Mouse (Mus musculus): ENCODE results near the gene Tas1r2. TPM values are rescaled to one million over a fixed set of nuclear protein-coding genes. Genes with fewer than 3 reads are reported as not detected.

The Tas1r2 gene
- total RNA-seq, 2 experiments from 2014 or later = not detected

DNA sequence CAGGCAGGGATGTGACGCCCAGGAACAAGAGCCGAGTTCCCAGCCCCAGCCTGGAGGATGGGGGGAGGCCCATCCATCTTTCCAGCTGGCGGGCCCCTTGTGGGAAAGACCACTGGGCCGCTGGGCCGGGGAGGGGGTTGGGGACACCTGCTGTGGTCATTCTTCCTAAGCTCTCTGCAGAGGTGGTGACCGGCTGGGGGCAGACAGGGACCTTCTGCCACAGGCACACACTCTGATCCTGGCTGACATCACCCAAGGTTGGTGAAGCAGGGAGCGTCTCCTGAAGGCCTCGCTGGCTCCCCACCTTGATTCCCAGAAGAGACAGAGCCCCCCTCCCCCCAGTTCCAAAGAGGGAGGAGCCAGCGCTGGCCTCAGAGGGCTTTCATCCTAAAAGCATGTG, 44.4 kb downstream of the Tas1r2 start:
- intact Hi-C loops (cut with DNase I) = no loop called here

DNA sequence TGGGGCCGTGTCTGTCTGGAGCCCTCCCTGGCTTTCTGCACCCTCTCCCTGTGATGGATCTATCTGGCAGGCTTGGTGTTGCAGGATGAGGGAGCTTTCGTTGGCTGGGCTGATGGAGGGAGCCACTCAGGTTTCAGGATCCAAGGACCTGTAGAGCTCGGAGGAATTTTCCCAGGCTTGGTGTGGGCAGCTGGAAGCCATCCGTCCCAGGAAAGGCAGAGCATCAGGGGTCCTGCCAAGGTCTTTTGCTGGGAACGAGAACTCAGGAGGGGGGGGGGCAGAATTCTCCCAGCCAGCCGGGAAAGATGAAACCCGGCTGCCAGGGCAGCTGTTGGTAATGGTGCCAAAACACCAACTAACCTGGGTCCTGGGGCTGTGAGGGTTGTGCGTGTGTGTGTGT, 45.3 kb downstream of the Tas1r2 start:
- no peak for TF ChIP-seq CTCF (IDR thresholded peaks at IDR 0.05)
- DNase-seq = peak; percentile 30
- Histone ChIP-seq H3K27ac (no peak overlapping the region), H3K4me3 (no peak overlapping the region)
- intact Hi-C loops (cut with DNase I) = no loop called here

More for the DNA sequence above, 44.4 kb downstream of the Tas1r2 start:
- DNase-seq = peak; percentile 43
- TF ChIP-seq CTCF (IDR thresholded peaks at IDR 0.05) = no peak
- Histone ChIP-seq H3K27ac (no peak overlapping the region), H3K4me3 (no peak overlapping the region)

DNA sequence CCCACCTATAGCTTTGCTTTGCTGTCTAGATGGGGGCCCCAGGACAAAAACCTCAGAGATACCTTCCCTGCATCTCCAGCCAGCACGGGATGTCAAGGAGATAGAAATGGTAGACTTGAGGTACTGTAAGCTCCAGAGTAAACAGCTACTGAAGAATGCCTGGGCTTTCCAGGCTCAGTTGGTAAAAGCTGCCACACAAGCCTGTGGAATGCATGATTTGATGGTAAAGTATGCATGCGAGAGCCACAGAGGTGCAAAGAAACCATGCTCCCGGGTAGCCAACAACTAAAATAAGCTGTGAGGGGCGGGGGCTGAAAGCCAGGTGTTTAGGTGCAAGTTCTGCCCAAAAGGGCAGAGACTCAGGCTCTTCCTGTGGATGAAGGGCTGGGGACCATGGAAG, 49.6 kb downstream of the Tas1r2 start:
- intact Hi-C loops (cut with DNase I) = no loop called here
- no peak overlapping the region for H3K27ac ChIP-seq

DNA sequence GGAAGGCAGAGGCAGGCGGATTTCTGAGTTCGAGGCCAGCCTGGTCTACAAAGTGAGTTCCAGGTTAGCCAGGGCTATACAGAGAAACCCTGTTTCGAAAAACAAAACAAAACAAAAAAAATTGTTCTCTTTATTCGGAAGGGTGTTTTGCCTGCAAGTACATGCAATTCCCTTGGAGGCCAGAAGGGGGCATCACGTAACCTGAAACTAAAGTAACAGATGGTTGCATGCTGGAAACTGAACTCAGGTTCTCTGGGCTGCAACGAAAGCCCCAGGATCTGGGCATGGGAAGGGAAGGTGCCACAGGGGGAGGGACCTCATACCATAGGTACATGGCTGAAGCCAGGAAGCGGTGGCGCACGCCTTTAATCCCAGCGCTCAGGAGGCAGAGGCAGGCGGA, 50.1 kb downstream of the Tas1r2 start:
- peak; percentile 39 for TF ChIP-seq CTCF (IDR thresholded peaks at IDR 0.05)
- Histone ChIP-seq H3K4me3 (no peak overlapping the region), H3K27ac (no peak overlapping the region)
- intact Hi-C loops (cut with DNase I) = no loop called here
- no peak for DNase-seq

More for the DNA sequence above, 49.6 kb downstream of the Tas1r2 start:
- no peak for DNase-seq
- no peak for TF ChIP-seq CTCF (IDR thresholded peaks at IDR 0.05)
- no peak overlapping the region for H3K4me3 ChIP-seq

DNA sequence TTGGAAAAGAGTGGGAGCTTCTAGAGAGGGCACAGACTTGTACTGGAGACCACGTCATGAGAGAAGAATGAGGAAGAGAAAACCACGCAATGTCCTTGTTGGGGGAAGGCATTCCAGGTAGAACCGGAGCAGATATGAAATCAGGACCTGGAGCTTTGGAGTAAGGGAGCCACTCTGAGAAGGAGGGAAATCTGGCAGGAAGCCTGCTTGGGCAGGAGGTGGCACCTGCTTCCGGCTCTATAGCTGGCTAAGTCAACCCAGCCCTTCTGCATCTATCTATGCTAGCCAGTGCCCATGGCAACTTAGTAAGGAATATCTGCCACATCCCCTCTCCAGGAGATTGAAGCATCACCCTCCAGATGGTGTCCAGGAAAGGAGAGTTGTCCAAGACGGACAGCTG, 52.6 kb downstream of the Tas1r2 start:
- no peak overlapping the region for H3K4me3 ChIP-seq
- no peak overlapping the region for H3K27ac ChIP-seq
- intact Hi-C loops (cut with DNase I) = no loop called here
- no peak for DNase-seq
- no peak for TF ChIP-seq CTCF (IDR thresholded peaks at IDR 0.05)

DNA sequence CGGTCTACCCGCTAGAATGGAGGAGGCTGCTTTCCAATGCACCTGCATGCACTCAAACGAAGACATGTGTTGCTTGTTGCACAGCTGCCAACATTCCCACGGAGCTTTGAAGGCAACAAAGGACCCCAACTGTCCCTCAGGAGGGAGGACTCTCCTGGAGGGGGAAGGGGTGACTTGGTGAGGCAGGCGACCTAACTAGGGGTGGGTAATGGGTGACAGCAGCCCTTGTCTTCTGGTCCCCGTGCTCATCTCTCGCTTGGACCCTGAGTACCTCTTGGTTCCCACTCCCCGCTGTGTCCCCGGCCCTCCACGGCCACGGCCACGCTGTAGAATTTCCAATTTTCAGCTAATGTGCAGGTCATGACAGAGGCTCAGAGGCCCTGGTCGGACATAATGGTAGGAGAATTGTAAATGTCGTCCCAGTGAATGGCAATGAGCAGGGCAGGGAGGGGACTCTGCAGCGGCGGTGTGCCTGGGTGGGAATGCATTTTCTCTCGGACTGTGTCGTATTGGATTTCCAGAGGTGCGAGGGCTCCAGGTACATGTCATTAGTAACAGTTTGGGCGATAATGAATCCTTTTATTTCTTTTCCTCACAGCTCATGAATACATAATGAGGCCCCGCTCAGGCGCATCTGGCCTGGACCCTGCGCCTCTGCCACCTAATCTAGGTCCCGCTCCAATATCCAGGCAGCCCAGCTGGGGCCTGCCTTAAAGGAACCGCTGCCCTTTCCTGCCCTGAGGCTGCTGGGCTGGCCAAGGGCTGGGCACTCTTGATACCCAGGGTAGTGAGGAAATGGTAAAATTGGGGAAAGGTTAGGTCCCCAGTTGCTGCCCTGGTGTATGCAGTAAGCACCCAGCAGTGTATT, 57.4 kb downstream of the Tas1r2 start:
- Histone ChIP-seq H3K4me3 (no peak overlapping the region), H3K27ac (no peak overlapping the region)
- intact Hi-C loops (cut with DNase I) = no loop called here
- no peak for DNase-seq
- no peak for TF ChIP-seq CTCF (IDR thresholded peaks at IDR 0.05)

DNA sequence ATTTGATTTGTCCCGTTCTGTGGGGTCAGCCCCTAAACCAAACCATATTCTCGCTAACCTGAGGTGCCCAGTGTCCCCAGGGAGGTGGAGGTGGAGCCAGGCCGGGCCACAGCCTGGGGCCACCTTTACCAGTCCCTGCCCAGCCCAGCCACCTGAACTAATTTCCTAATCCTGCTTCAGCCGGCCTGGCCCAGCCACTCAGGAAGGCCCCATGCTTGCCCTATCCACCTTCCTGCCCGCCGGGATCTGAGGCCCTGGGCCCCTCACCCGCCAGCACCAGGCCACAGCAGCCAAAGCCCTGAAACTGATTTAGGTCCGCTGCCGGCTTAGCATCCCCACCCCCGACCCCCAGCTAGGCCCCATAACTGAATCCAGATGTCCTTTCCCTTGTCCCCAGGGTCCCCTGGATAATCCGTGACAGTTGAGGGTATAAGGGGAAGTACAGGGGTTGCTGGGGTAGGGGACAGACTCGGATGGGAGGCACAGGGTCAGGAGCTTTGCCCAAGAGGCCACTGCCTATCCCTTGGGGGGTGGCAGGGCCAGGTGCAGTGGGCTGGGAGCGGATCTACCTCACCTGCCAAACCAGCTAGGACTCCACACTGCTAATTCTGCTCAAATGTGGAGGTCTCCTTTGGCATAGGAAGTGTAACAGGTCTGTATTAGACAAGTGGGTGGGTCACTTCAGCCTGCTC, 62.0 kb downstream of the Tas1r2 start:
- intact Hi-C loops (cut with DNase I) = no loop called here
- Histone ChIP-seq H3K27ac (no peak overlapping the region), H3K4me3 (no peak overlapping the region)
- TF ChIP-seq CTCF (IDR thresholded peaks at IDR 0.05) = no peak
- DNase-seq = no peak

DNA sequence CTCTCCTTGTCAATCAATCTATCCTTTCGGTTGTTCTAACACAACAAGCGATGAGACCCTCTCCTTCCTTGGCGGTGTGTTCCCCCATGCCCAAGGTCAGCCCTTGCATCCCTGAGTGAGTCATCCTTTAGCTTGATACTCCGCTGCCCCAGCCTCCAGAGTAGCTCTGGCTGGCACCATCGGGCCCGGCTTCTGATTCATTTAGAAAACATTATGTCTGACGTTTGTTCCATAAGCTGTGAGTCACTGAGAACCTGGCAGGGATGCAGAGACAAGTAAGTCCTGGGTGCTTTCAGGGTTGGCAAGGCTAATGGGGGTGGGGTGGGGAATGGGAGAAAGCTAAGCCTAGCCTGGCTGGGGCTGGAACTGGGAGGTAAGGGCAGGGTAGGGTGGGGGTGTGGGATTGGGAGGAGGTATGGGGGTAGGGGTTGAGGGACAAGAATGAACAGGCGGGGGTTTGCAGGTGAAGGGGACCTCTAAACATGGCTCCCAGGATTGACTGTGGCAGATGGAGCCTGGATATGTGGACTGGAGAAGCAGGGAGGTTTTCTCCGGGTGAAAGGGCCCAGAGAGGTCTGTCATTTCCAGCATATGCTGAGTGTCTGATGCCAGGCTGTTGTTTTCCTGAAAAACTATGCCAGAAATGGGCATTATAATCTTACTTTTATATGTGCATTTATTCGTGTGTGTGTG, 63.3 kb downstream of the Tas1r2 start:
- Histone ChIP-seq H3K27ac (no peak overlapping the region), H3K4me3 (no peak overlapping the region)
- TF ChIP-seq CTCF (IDR thresholded peaks at IDR 0.05) = no peak
- no peak for DNase-seq
- intact Hi-C loops (cut with DNase I) = no loop called here

DNA sequence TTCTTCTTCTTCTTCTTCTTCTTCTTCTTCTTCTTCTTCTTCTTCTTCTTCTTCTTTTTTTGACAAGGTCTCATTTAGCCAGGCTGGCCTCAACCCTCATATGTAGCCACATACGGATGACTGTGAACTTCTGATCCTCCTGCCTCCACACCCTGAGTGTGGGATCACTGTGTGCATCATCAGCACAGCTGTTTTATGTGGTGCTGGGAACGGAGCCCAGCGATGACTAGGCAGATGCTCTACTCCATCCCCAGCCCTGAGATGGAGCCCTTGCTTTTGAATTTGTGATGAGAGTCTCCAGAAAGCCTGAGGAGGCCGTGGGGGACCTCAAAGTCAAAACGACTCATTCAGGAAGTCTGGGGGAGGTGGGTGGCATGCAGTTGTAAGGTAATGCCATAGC, 65.6 kb downstream of the Tas1r2 start:
- no peak for TF ChIP-seq CTCF (IDR thresholded peaks at IDR 0.05)
- intact Hi-C loops (cut with DNase I) = no loop called here
- Histone ChIP-seq H3K27ac (no peak overlapping the region), H3K4me3 (no peak overlapping the region)
- no peak for DNase-seq

Small RNA genes lying within 50 kb of the gene (microRNA-seq; reads per million reads assigned to microRNA genes)
- gene Mir7020 = not detected

Other genes starting within 250 kb of the Tas1r2 start
- 1 to 10 TPM; 2.1 to 2.5 TPM for gene Iffo2, start 123.0 kb upstream of the Tas1r2 start, total RNA-seq (2021)
- not detected for gene Gm21969, start 50.4 kb upstream of the Tas1r2 start, total RNA-seq (2021)
- gene Aldh4a1, start 30.7 kb upstream of the Tas1r2 start, total RNA-seq (2021) = 10 to 100 TPM; 58.2 to 75.6 TPM
- gene Pax7, start 180.0 kb downstream of the Tas1r2 start, total RNA-seq (2021) = 1 to 10 TPM; 1.8 to 1.9 TPM

Data from gastrocnemius, adult 2 months (tissue).